Mouse (Mus musculus): ENCODE results near the gene Tcl1b1.
"Not testable (repeated sequence)": the region's sequence is repeated elsewhere in the genome, so short reads cannot be mapped to it uniquely, and the experiment has no call there.

DNA sequence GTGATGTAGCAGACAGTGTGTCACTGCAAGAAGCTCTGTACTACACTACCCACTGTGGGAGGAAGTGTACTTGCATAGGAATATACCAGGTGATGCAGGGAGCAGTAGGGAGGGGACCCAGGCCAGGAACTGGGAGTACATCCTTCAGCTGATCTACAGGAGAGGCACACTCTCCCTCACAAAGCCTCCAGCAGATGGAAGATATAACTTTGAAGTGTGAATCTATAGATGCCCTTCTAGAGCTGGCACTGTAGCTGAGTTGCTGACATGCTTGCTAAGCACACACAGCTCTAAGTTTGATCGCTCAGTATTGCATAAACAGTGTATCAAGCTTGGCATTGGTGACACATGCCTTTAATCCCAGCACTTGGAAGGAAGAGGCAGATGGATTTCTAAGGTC is 21.8 kb upstream of the Tcl1b1 start:
- not testable (repeated sequence) for TF ChIP-seq CTCF (IDR thresholded peaks at IDR 0.05; ENCODE audit: extremely low read depth, insufficient read depth, insufficient read length, insufficient replicate concordance); POLR2A (IDR thresholded peaks at IDR 0.05; ENCODE audit: low read depth, low read length)

All from spleen, adult 2 months (tissue).